Mouse (Mus musculus): ENCODE data around the gene Vps53.

Gene Vps53

DNA sequence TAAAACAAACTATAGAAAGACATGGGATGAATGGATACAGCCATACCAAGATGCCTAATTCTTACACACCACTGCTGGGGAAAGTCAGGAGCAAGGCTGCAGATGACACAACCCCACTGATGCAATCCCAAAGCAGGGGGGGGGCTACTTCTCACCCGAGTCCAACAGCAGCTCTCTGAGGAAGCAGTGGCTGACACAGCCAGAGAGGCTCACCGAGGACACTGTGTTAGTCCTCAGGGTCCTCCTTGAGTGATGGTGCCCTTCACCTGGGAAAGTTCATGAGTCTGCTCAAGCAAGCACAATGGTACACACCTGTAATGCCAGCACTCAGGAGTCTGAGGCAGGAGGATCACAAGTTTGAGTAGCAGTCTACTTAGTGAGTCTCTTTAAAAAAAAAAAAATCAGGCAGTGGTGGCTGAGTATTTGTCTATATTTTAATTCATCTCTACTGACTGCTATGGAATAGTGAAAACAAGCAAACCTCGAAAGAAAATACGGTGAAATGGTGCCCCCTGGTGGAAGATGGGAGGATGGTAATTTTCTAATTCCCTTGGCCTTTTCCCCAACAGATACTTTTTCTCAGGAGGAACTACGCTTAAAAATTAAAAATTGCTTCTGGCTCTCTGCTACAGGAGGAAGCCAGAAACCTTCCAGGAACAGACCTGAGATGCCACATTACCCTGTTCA is 12.2 kb downstream of the Vps53 start:
- peak; percentile 78 for DNase-seq

GRCm38 (mm10) chr11:76166657-76167056 is 12.8 kb downstream of the Vps53 start:
- no peak for DNase-seq

GRCm38 (mm10) chr11:76160251-76160650 is 19.2 kb downstream of the Vps53 start:
- DNase-seq, result no peak

DNA sequence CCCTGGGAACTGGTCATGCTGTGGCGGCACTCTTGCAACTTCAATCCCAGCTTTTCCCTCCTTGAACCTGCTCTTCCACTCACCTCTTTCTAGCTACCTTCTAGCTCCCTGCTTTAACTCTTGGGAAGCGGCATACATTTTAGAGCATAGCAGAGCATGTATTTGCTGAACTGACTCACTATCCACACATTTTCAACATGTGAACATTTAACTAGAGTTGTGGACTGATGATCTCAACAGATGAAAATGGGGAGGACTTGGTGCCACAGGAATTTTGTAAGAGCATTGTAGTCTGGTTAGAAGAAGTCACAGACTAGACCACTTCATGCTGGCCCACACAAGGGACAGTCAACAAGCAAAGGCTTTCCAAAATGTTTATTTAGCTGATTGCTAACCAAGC is 21.1 kb downstream of the Vps53 start:
- no peak for DNase-seq

- no peak for DNase-seq
These were observed 24.6 kb downstream of the Vps53 start for GRCm38 (mm10) chr11:76154861-76155260.

DNA sequence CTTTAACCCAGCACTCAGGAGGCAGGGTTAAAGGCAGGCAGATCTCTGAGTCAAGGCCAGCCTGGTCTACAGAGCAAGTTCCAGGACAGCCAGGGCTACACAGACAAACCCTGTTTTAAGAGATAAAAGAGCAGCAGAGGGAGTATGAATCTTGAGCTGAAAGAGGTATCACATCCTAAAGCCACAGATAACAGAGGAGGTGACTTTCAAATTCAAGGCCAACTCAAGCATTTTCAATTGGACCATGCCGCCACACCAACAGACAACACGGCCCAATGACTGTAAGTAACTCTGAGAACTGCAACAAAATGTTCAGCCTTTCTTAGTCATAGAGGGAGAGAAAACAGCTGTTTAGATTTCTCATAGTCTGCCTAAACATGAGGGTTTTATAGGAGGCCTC is 25.2 kb downstream of the Vps53 start:
- DNase-seq, result no peak

DNA sequence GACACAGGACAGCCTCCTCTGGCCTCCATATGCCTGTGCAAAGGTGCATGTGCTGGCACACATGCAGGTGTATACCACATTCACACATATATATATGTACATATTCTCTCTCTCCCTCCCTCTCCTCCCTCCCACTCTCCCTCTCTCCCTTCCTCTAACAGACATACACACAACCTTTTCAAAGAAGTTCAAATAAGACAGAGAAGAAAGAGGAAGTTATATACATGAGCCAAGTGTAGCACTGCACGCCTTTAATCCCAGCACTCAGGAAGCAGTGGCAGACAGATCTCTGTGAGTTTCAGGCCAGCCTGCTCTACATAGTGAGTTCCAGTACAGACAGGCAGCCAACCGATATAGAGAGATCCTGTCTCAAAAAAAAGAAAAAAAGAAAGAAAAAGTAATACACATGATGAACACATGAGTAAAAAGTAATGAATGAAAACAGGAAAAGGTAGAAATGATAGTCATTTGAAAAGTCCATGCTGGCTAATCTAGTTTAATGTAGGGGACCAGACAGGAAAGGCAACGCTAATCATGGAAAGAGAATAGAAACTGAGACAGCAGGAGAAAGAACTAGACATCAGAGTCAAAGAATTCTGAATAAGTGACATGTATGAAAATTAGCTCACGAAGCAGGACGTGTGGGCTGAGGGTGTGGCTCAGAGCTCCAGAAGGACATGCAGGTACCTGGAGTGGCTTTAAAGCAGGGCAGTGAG is 26.1 kb downstream of the Vps53 start:
- DNase-seq, result no peak

GRCm38 (mm10) chr11:76150980-76151379 is 28.5 kb downstream of the Vps53 start:
- DNase-seq, result no peak

GRCm38 (mm10) chr11:76148055-76149008 is 31.1 kb downstream of the Vps53 start:
- DNase-seq, result peak; percentile 13

DNA sequence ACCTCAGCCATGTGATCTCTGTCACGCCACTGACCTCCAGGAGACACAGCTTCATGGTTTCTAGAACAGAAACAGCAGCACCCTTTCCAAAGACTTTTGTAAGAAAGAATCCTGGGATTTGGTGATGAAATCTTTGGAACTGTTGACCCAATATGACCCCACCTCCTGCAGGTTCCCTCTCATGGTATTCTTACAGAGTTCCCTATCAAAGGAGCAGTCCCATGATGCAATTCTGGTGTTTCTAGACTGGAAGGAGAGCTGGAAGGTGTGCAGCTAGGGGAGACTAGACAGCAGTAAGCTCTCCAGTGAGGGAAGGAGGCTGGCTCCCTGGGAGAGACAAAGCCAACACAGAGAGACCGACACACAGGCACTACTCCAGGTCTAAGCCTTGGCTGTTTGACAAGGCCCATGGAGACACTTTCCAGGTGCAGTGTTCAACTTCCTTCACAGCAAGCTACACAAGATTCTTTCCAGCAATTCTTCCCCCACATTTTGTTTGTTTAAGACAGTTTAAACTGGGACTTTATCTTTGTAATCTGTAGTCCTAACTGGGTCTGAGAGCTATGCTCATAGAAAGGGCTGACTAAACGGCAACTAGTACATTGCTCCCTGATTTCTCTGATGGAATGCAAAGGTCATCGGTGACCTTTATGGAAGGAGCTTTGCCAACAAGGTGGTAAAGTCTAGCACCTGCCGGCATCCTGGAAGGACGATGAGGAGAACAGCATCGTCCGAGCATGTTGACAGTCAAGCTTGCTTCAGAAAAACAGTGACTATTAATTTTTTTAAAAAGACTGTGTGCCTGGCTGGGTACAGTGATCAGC is 33.0 kb downstream of the Vps53 start:
- no peak for DNase-seq

DNA sequence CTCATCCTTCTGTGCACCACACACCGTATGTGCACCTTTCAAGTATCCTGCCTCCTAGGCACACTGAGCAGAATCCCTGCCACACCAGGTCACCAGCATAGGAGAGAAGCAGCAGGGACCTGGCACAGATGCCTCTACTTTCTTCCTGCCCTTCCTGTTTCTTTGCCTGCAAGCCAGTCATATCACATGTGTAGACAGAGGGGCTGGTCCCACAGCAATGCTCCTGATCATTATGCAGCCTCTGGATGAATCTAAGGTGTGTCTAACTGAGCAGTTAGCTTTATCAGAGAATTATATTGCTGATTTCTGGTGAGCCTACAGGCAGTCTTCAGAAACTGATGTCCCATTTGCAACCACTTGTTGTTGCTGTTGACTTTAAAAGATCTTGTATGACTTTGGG is 34.3 kb downstream of the Vps53 start:
- no peak for DNase-seq

DNA sequence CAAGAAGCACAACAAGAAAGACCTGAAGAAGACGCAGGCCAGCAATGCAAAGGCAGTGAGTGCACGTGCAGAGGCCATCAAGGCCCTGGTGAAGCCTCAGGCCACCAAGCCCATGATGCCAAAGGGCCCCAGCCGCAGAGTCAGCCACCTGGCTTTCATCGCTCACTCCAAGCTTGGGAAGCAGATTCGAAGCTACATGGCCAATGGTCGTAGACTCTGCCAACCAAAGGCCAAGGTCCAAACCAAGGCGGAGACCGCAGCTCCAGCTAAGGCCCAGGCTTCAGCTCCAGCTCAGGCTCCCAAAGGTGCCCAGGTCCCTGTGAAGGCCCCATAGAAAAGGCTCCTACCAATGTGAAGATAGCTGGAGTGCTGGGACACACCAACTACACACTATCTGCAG is 35.1 kb downstream of the Vps53 start:
- no peak for DNase-seq

DNA sequence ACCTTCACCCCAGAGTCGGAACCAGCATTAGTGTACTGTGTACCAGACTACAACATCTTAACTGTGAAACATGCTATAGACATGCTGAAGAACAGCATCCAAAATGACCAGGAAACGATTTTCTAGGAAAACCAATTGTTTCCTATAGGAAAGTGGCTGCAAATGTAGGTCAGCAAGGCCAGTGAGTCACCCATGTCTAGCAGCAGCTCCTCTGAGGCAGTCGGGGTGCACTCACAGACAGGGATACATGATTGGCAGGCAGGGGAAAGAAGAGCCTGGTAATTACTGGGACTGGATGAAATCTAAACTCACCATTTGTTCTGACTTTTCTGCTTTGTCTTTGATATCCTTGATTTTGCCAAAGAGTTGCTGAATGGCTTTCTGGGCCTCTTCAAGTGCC is 41.5 kb downstream of the Vps53 start:
- DNase-seq, result no peak

- DNase-seq, result no peak
These were observed 43.6 kb downstream of the Vps53 start for GRCm38 (mm10) chr11:76135641-76136437.

- DNase-seq, result no peak
These were observed 48.6 kb downstream of the Vps53 start for GRCm38 (mm10) chr11:76130859-76131258.

DNA sequence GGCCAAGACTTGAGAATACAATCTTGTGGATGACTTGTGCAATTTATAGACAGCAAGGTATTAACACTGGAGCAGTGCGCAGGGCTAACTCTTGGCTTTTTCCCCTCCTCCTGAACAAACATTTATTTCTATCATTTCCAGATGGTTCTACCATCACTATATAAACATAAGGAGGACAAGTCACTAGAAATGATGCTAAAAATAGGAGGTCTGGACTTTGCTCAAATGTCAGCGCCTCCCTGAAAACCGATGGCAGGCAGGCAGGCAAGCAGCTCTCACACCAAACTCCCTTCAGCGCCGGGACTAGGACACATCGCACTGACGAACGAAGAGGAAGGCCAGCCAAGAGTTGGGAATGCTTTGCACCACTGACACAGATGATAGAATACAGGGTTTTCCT is 54.1 kb downstream of the Vps53 start:
- no peak for DNase-seq

DNA sequence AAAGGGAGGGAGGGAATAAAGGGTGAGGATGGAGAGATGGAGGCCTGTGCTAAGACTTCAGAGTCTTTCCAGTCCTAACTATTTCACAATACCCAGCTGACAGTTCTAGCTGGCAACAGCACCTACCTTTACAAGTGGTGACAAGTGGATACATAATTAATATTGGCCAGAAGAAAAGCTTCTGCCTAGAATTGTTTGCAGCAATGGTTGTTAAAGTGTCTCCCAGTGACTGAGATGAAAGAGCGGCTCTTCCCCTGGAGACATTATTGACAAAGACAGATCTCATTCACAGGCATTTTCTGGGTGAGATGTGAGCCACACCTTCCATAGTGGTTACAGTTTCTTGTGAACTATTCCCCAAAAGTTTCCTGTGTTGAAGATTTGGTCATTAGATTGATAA is 55.9 kb downstream of the Vps53 start:
- DNase-seq, result no peak

DNA sequence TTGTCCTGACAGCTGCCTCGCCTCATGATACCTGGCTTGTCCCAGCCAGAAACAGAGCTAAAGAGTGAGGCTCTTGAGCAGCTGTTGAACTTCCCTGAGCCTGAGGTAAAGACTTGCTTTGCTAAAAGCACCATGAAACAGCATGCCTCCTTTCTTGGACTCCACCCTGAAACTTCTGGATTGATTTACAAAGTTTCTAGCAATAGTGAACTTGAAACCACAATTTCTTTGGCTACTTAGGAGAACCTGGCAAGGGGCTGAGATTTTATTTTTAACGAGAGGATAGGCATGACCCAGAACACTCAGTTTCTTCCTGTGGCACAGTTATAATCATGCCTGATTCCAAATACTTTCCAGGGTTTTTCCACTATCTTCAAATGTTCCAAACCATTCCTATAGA is 56.9 kb downstream of the Vps53 start:
- DNase-seq, result no peak

- no peak for DNase-seq
These were observed 58.4 kb downstream of the Vps53 start for GRCm38 (mm10) chr11:76121086-76121485.

GRCm38 (mm10) chr11:76120407-76120901 is 59.0 kb downstream of the Vps53 start:
- DNase-seq, result no peak

DNA sequence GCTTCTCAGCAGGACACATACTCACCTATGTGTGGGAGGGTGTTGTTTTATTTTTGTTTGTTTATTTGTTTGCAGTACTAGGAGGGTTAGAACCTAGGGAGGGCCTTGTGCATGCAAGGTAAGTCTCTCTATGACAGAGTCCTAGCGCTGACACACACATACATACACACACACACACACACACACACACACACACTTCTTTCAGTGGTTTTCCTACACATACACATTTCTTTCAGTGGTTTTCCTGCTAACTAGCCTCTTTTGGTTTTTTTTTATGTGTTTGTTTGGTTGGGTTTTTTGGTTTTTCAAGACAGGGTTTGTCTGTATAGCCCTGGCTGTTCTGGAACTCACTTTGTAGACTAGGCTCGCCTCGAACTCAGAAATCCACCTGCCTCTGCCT is 69.0 kb downstream of the Vps53 start:
- no peak for DNase-seq
